Mouse (Mus musculus) MEL (cell line): ENCODE results near the gene Gm3448.

Experiments used
- CHD1 ChIP-seq: IDR thresholded peaks from 2 replicates; pipeline ENCODE4 v1.6.1; 2012; ENCODE audit warnings: low read depth, mild to moderate bottlenecking, inconsistent platforms, low read length, improper control_type of control experiment
- CTCF ChIP-seq, 3 experiments: IDR thresholded peaks in 2 of 3; conservative IDR thresholded peaks in 1 of 3; 2 replicates each; pipeline ENCODE4 v1.5.1; 2011 to 2012; ENCODE audit warnings: low read length in 3 of 3, low read depth in 2 of 3, mild to moderate bottlenecking in 2 of 3, improper control_type of control experiment in 1 of 3, inconsistent platforms in 1 of 3, mixed read lengths in 1 of 3, moderate library complexity in 1 of 3; ENCODE audit not compliant: control insufficient read depth in 1 of 3, insufficient read depth in 1 of 3, poor library complexity in 1 of 3, severe bottlenecking in 1 of 3
- E2F4 ChIP-seq: IDR thresholded peaks from 2 replicates; pipeline ENCODE4 v1.6.1; 2011; ENCODE audit warnings: low read depth, low read length, improper control_type of control experiment, borderline replicate concordance
- EP300 ChIP-seq, 2 experiments: IDR thresholded peaks; 2 replicates each; pipeline ENCODE4 v1.6.1; 2011; ENCODE audit warnings: improper control_type of control experiment in 2 of 2, low read length in 2 of 2, low read depth in 1 of 2, mild to moderate bottlenecking in 1 of 2
- GABPA ChIP-seq: IDR thresholded peaks from 2 replicates; pipeline ENCODE4 v1.6.1; 2012; ENCODE audit warnings: low read depth, mild to moderate bottlenecking, inconsistent platforms, low read length, improper control_type of control experiment, moderate library complexity
- HCFC1 ChIP-seq: IDR thresholded peaks from 2 replicates; pipeline ENCODE4 v1.6.1; 2012; ENCODE audit warnings: low read depth, mild to moderate bottlenecking, inconsistent platforms, low read length, improper control_type of control experiment, moderate library complexity
- JUND ChIP-seq: IDR thresholded peaks from 2 replicates; pipeline ENCODE4 v1.6.1; 2011; ENCODE audit warnings: low read depth, mild to moderate bottlenecking, improper control_type of control experiment, low read length
- POLR2A ChIP-seq, 2 experiments: IDR thresholded peaks; 2 replicates each; pipeline ENCODE4 v1.6.1; 2011 to 2012; ENCODE audit warnings: low read length in 2 of 2, mild to moderate bottlenecking in 2 of 2, control low read depth in 1 of 2, improper control_type of control experiment in 1 of 2, low read depth in 1 of 2, moderate library complexity in 1 of 2; ENCODE audit not compliant: control insufficient read depth in 1 of 2, insufficient read depth in 1 of 2, poor library complexity in 1 of 2
- POLR2AphosphoS2 ChIP-seq: IDR thresholded peaks from 2 replicates; pipeline ENCODE4 v1.6.1; 2011; ENCODE audit warnings: low read length, improper control_type of control experiment
- SIN3A ChIP-seq: IDR thresholded peaks from 2 replicates; pipeline ENCODE4 v1.6.1; 2012; ENCODE audit warnings: low read length, improper control_type of control experiment, inconsistent platforms
- SMC3 ChIP-seq: IDR thresholded peaks from 2 replicates; pipeline ENCODE4 v1.6.1; 2011; ENCODE audit warnings: low read depth, low read length, improper control_type of control experiment
- TBP ChIP-seq: IDR thresholded peaks from 2 replicates; pipeline ENCODE4 v1.8.0; 2011; ENCODE audit warnings: low read depth, low read length, improper control_type of control experiment
- USF1 ChIP-seq: IDR thresholded peaks from 2 replicates; pipeline ENCODE4 v1.6.1; 2014; ENCODE audit warnings: low read depth, mild to moderate bottlenecking, inconsistent platforms, low read length, improper control_type of control experiment, moderate library complexity
- ZC3H11A ChIP-seq: IDR thresholded peaks from 2 replicates; pipeline ENCODE4 v1.6.1; 2012; ENCODE audit warnings: low read depth, mild to moderate bottlenecking, inconsistent platforms, low read length, improper control_type of control experiment

DNA sequence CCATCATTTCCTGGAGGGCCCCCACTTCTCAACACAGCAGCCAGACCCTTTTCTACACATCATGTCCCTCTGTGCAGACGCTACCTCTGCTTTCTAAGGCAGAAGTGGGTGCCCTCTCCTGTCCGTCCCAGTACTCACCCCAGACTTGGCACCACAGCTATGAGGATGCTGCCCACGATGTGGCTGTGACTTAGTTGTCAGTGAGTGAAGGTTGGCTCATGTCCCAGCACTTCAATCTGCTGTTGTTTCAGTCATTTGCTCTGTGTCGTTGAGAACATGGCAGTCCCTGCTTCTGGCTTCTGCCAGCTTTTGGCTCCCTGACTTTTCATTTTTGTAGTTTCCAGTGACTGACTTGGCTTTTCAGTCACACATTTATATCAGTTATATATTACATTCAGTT, 14.6 kb upstream of the Gm3448 start:
- TF ChIP-seq JUND, result no peak
- no peak for TF ChIP-seq SMC3
- no peak for TF ChIP-seq POLR2A (IDR thresholded peaks at IDR 0.05; ENCODE audit: control insufficient read depth in 1 of 2, insufficient read depth in 1 of 2, low read depth in 1 of 2, low read length in 2 of 2, poor library complexity in 1 of 2)
- TF ChIP-seq CTCF (IDR thresholded peaks at IDR 0.05 in 2 of 3, conservative IDR thresholded peaks at IDR 0.05 in 1 of 3; ENCODE audit: control insufficient read depth in 1 of 3, insufficient read depth in 1 of 3, low read depth in 2 of 3, low read length in 3 of 3, poor library complexity in 1 of 3, severe bottlenecking in 1 of 3), result no peak
- TF ChIP-seq GABPA, result no peak
- TF ChIP-seq SIN3A, result no peak
- TF ChIP-seq POLR2AphosphoS2, result no peak
- TF ChIP-seq TBP, result no peak
- no peak for TF ChIP-seq HCFC1
- no peak for TF ChIP-seq USF1
- TF ChIP-seq ZC3H11A, result no peak
- no peak for TF ChIP-seq EP300 (IDR thresholded peaks at IDR 0.05; ENCODE audit: low read depth in 1 of 2, low read length in 2 of 2)
- TF ChIP-seq E2F4, result no peak
- TF ChIP-seq CHD1, result no peak
